Mouse (Mus musculus) stomach, embryonic 16.5 days (tissue): ENCODE measurements at regions not wholly inside any gene's neighbourhood (a gene's known extent, or its start where the extent isn't known, plus 50 kb on each side); places are given as distances from the start of the nearest gene placed in this dataset.

Source experiments
- ATAC-seq: fragments of 200-750 bp; cut with Nextera tagmentation; 2 replicates; pipeline ENCODE4 v1.8.0; 2017; ENCODE audit warnings: moderate number of reproducible peaks, moderate TSS enrichment; ENCODE audit not compliant: insufficient read depth, low FRiP score
- H3K27ac ChIP-seq: fragments of 300-500 bp; sonication (generic); 2 replicates; pipeline ENCODE4 v1.5.1; 2014; ENCODE audit warnings: low read length
- H3K27me3 ChIP-seq: fragments of 300-500 bp; sonication (generic); 2 replicates; pipeline ENCODE4 v1.6.1; 2014; ENCODE audit warnings: low read length, control low read depth, mixed read lengths; ENCODE audit not compliant: control insufficient read depth, insufficient read depth
- H3K36me3 ChIP-seq: fragments of 300-500 bp; sonication (generic); 2 replicates; pipeline ENCODE4 v1.6.1; 2014; ENCODE audit warnings: low read length; ENCODE audit not compliant: control insufficient read depth, insufficient read depth
- H3K4me1 ChIP-seq: fragments of 300-500 bp; sonication (generic); 2 replicates; pipeline ENCODE4 v1.6.1; 2014; ENCODE audit warnings: low read length, control low read depth, mixed read lengths; ENCODE audit not compliant: control insufficient read depth, insufficient read depth
- H3K4me2 ChIP-seq: fragments of 300-500 bp; sonication (generic); 2 replicates; pipeline ENCODE4 v1.6.1; 2014; ENCODE audit warnings: low read depth, low read length, mixed read lengths
- H3K4me3 ChIP-seq: fragments of 300-500 bp; sonication (generic); replicated peaks from 2 replicates; pipeline ENCODE4 v1.5.1; 2014; ENCODE audit warnings: mild to moderate bottlenecking, low read length
- H3K9ac ChIP-seq: fragments of 300-500 bp; sonication (generic); 2 replicates; pipeline ENCODE4 v1.6.1; 2014; ENCODE audit warnings: low read length
- H3K9me3 ChIP-seq: fragments of 300-500 bp; sonication (generic); replicated peaks from 2 replicates; pipeline ENCODE4 v1.6.1; 2016; ENCODE audit warnings: low read length, control low read depth; ENCODE audit not compliant: control insufficient read depth
- WGBS: fragments of 180-500 bp; shearing (Covaris S2); extraction: QIAGEN DNeasy Blood & Tissue Kit; methylation state at CpG from one replicate; pipeline ENCODE4 v1.1.7; 2014; 5-methylcytosine and 5-hydroxymethylcytosine counted together

GRCm38 (mm10) chr3:140707591-140708131 lies 504.5 kb downstream of the Pdha2 start:
- ATAC-seq, result no peak

GRCm38 (mm10) chr3:140706725-140707124 lies 505.4 kb downstream of the Pdha2 start:
- Histone ChIP-seq H3K4me3 (no peak overlapping the region), H3K36me3 (no peaks in the 10 kb centered on the region), H3K9ac (no peak overlapping the region), H3K4me1 (no peaks in the 10 kb centered on the region), H3K27ac (no peak overlapping the region), H3K27me3 (no peaks in the 10 kb centered on the region), H3K9me3 (no peaks in the 10 kb centered on the region), H3K4me2 (no peak overlapping the region)
- 65% methylated on average over 4 of the region's 4 CpGs for WGBS
- no peak for ATAC-seq

More at GRCm38 (mm10) chr3:140707591-140708131, 504.5 kb downstream of the Pdha2 start:
- Histone ChIP-seq H3K27ac (no peak overlapping the region), H3K9ac (no peak overlapping the region), H3K4me3 (no peak overlapping the region), H3K9me3 (no peaks in the 10 kb centered on the region), H3K4me2 (no peak overlapping the region), H3K36me3 (no peaks in the 10 kb centered on the region), H3K4me1 (no peaks in the 10 kb centered on the region), H3K27me3 (no peaks in the 10 kb centered on the region)
- 57% methylated on average over 3 of the region's 3 CpGs for WGBS

GRCm38 (mm10) chr3:140705536-140705935 lies 506.6 kb downstream of the Pdha2 start:
- H3K9ac ChIP-seq, result no peak overlapping the region
- no peak overlapping the region for H3K27ac ChIP-seq
- H3K4me1 ChIP-seq, result no peaks in the 10 kb centered on the region
- H3K9me3 ChIP-seq, result no peaks in the 10 kb centered on the region
- ATAC-seq, result no peak
- H3K4me3 ChIP-seq, result no peak overlapping the region
- no peaks in the 10 kb centered on the region for H3K36me3 ChIP-seq
- H3K27me3 ChIP-seq, result no peaks in the 10 kb centered on the region
- no peak overlapping the region for H3K4me2 ChIP-seq
- 68% methylated on average over 3 of the region's 3 CpGs for WGBS

- Histone ChIP-seq H3K9ac (no peak overlapping the region), H3K27me3 (no peaks in the 10 kb centered on the region), H3K4me2 (no peak overlapping the region), H3K27ac (no peak overlapping the region), H3K4me3 (no peak overlapping the region), H3K4me1 (no peaks in the 10 kb centered on the region), H3K36me3 (no peaks in the 10 kb centered on the region), H3K9me3 (no peaks in the 10 kb centered on the region)
- WGBS, result 60% methylated on average over 5 of the region's 5 CpGs
- ATAC-seq, result no peak
Observed at GRCm38 (mm10) chr3:140702929-140703328, 509.2 kb downstream of the Pdha2 start.

GRCm38 (mm10) chr3:140702271-140702681 lies 509.9 kb downstream of the Pdha2 start:
- WGBS, result 85% methylated on average over 6 of the region's 6 CpGs
- Histone ChIP-seq H3K9ac (no peak overlapping the region), H3K27me3 (no peaks in the 10 kb centered on the region), H3K4me2 (no peak overlapping the region), H3K9me3 (no peaks in the 10 kb centered on the region), H3K4me3 (no peak overlapping the region), H3K4me1 (no peaks in the 10 kb centered on the region), H3K27ac (no peak overlapping the region), H3K36me3 (no peaks in the 10 kb centered on the region)
- ATAC-seq, result no peak

GRCm38 (mm10) chr3:140697295-140697694 lies 514.9 kb downstream of the Pdha2 start:
- 81% methylated on average over 3 of the region's 3 CpGs for WGBS
- H3K9me3 ChIP-seq, result no peaks in the 10 kb centered on the region
- no peak overlapping the region for H3K4me2 ChIP-seq

GRCm38 (mm10) chr3:140682794-140683193 lies 529.4 kb downstream of the Pdha2 start:
- H3K9ac ChIP-seq, result no peak overlapping the region
- H3K4me3 ChIP-seq, result no peak overlapping the region
- 78% methylated on average over 3 of the region's 3 CpGs for WGBS
- no peaks in the 10 kb centered on the region for H3K4me1 ChIP-seq
- no peaks in the 10 kb centered on the region for H3K9me3 ChIP-seq
- no peak overlapping the region for H3K4me2 ChIP-seq
- H3K27ac ChIP-seq, result no peak overlapping the region
- H3K36me3 ChIP-seq, result no peaks in the 10 kb centered on the region
- no peak for ATAC-seq
- no peaks in the 10 kb centered on the region for H3K27me3 ChIP-seq

More at GRCm38 (mm10) chr3:140697295-140697694, 514.9 kb downstream of the Pdha2 start:
- Histone ChIP-seq H3K36me3 (no peaks in the 10 kb centered on the region), H3K4me3 (no peak overlapping the region), H3K9ac (no peak overlapping the region), H3K4me1 (no peaks in the 10 kb centered on the region), H3K27ac (no peak overlapping the region), H3K27me3 (no peaks in the 10 kb centered on the region)
- no peak for ATAC-seq

- Histone ChIP-seq H3K36me3 (no peaks in the 10 kb centered on the region), H3K4me2 (no peak overlapping the region), H3K27ac (no peak overlapping the region), H3K9me3 (no peaks in the 10 kb centered on the region), H3K27me3 (no peaks in the 10 kb centered on the region), H3K4me1 (no peaks in the 10 kb centered on the region), H3K9ac (no peak overlapping the region), H3K4me3 (no peak overlapping the region)
- WGBS, result 68% methylated on average over 9 of the region's 9 CpGs
- no peak for ATAC-seq
Observed at GRCm38 (mm10) chr3:140645785-140646388, 566.3 kb downstream of the Pdha2 start.

- no peak overlapping the region for H3K4me3 ChIP-seq
- no peak overlapping the region for H3K4me2 ChIP-seq
- whole genome bisulfite sequencing, result 82% methylated on average over 3 of the region's 3 CpGs
- no peaks in the 10 kb centered on the region for H3K4me1 ChIP-seq
- no peak for ATAC-seq
- no peak overlapping the region for H3K27ac ChIP-seq
- H3K36me3 ChIP-seq, result no peaks in the 10 kb centered on the region
- no peaks in the 10 kb centered on the region for H3K27me3 ChIP-seq
- no peaks in the 10 kb centered on the region for H3K9me3 ChIP-seq
- no peak overlapping the region for H3K9ac ChIP-seq
Observed at GRCm38 (mm10) chr3:140619885-140620284, 592.3 kb downstream of the Pdha2 start.
